ENCODE assay signal across 8 mouse cellular contexts in genomic region chr15:88819906-88820303, GRCm38 (mm10). TPM values are rescaled to one million over a fixed set of nuclear protein-coding genes. Genes with fewer than 3 reads are reported as not detected.
DNase-seq lines count a peak whose midpoint lies in the region; ATAC-seq lines count a peak whose summit lies in the region.

No protein-coding gene starts in this region.

- H3K4me2 ChIP-seq in lung, embryonic 16.5 days (ENCODE audit: low read depth, low read length): peak overlapping the region; percentile 92
- H3K4me2 ChIP-seq in embryonic facial prominence, embryonic 12.5 days (replicated peaks): peak overlapping the region; percentile 91
- H3K4me2 ChIP-seq in intestine, embryonic 15.5 days (replicated peaks): peak overlapping the region; percentile 75
- H3K4me2 ChIP-seq in neural tube, embryonic 14.5 days (ENCODE audit: low read depth, low read length): peak overlapping the region; percentile 82

- under 1% methylated on average over 23 of the region's 23 CpGs for WGBS in lung, embryonic 16.5 days
- WGBS in embryonic facial prominence, embryonic 12.5 days: 2% methylated on average over 23 of the region's 23 CpGs
- 2% methylated on average over 23 of the region's 23 CpGs for WGBS in intestine, embryonic 15.5 days
- 1% methylated on average over 23 of the region's 23 CpGs for WGBS in neural tube, embryonic 14.5 days

- ATAC-seq in lung, embryonic 16.5 days (ENCODE audit: low read depth): no peak
- ATAC-seq in embryonic facial prominence, embryonic 12.5 days (ENCODE audit: insufficient number of reproducible peaks, insufficient read depth, low FRiP score, low TSS enrichment): no peak
- ATAC-seq in intestine, embryonic 15.5 days: no peak; the same call in 1 of the 2 replicates
- ATAC-seq in neural tube, embryonic 14.5 days (ENCODE audit: low read depth): no peak; the same call in 1 of the 2 replicates

- peaks cover 14% of the 10 kb centered on the region for H3K4me1 ChIP-seq in lung, embryonic 16.5 days (replicated peaks; ENCODE audit: control insufficient read depth, insufficient read depth, low read length)
- peaks cover 18% of the 10 kb centered on the region for H3K4me1 ChIP-seq in embryonic facial prominence, embryonic 12.5 days
- H3K4me1 ChIP-seq in intestine, embryonic 15.5 days (replicated peaks): peaks cover 14% of the 10 kb centered on the region
- peaks cover 11% of the 10 kb centered on the region for H3K4me1 ChIP-seq in neural tube, embryonic 14.5 days (ENCODE audit: control insufficient read depth, insufficient read depth, low read length)

- no peaks in the 10 kb centered on the region for H3K27me3 ChIP-seq in lung, embryonic 16.5 days (ENCODE audit: control insufficient read depth, insufficient read depth, low read depth, low read length)
- H3K27me3 ChIP-seq in embryonic facial prominence, embryonic 12.5 days: no peaks in the 10 kb centered on the region
- no peaks in the 10 kb centered on the region for H3K27me3 ChIP-seq in intestine, embryonic 15.5 days (replicated peaks)
- no peaks in the 10 kb centered on the region for H3K27me3 ChIP-seq in neural tube, embryonic 14.5 days (ENCODE audit: control insufficient read depth, insufficient read depth, low read length)

- peak overlapping the region; percentile 87 for H3K4me3 ChIP-seq in lung, embryonic 16.5 days (ENCODE audit: low read length)
- H3K4me3 ChIP-seq in embryonic facial prominence, embryonic 12.5 days: peak overlapping the region; percentile 93
- H3K4me3 ChIP-seq in intestine, embryonic 15.5 days (replicated peaks): peak overlapping the region; percentile 92
- peak overlapping the region; percentile 77 for H3K4me3 ChIP-seq in neural tube, embryonic 14.5 days (ENCODE audit: low read depth, low read length)

- no peaks in the 10 kb centered on the region for H3K9me3 ChIP-seq in lung, embryonic 16.5 days (ENCODE audit: control insufficient read depth, low read length)
- no peaks in the 10 kb centered on the region for H3K9me3 ChIP-seq in embryonic facial prominence, embryonic 12.5 days
- no peaks in the 10 kb centered on the region for H3K9me3 ChIP-seq in intestine, embryonic 15.5 days
- no peaks in the 10 kb centered on the region for H3K9me3 ChIP-seq in neural tube, embryonic 14.5 days (ENCODE audit: control insufficient read depth, low read length)

- H3K36me3 ChIP-seq in lung, embryonic 16.5 days (ENCODE audit: control insufficient read depth, insufficient read depth, low read length): peaks cover 19% of the 10 kb centered on the region
- H3K36me3 ChIP-seq in embryonic facial prominence, embryonic 12.5 days: peaks cover 47% of the 10 kb centered on the region
- peaks cover 13% of the 10 kb centered on the region; the same call in 1 of the 2 replicates for H3K36me3 ChIP-seq in intestine, embryonic 15.5 days
- peaks cover 26% of the 10 kb centered on the region for H3K36me3 ChIP-seq in neural tube, embryonic 14.5 days (ENCODE audit: control insufficient read depth, insufficient read depth, low read length)

- peak overlapping the region; percentile 88 for H3K9ac ChIP-seq in lung, embryonic 16.5 days (ENCODE audit: low read length)
- H3K9ac ChIP-seq in embryonic facial prominence, embryonic 12.5 days: peak overlapping the region; percentile 85
- H3K9ac ChIP-seq in intestine, embryonic 15.5 days: peak overlapping the region; percentile 84
- H3K9ac ChIP-seq in neural tube, embryonic 14.5 days (replicated peaks; ENCODE audit: low read depth, low read length): peak overlapping the region; percentile 81

- DNase-seq in lung, postnatal 14 days: no peak
- DNase-seq in frontal cortex, postnatal 10 days (ENCODE audit: low spot score in 2 of 2): no peak
- no peak for DNase-seq in cerebellum, adult 8-10 months
- no peak for DNase-seq in thymus, postnatal 0 days (ENCODE audit: low spot score)

- 0 out of 2 replicates have a peak overlapping the region, but pooled peaks have one; percentile 28 for H3K27ac ChIP-seq in lung, embryonic 16.5 days (ENCODE audit: low read length)
- H3K27ac ChIP-seq in embryonic facial prominence, embryonic 12.5 days: no peak overlapping the region
- no peak overlapping the region for H3K27ac ChIP-seq in intestine, embryonic 15.5 days
- H3K27ac ChIP-seq in neural tube, embryonic 14.5 days (ENCODE audit: low read depth, low read length): peak overlapping the region; percentile 64

RNA-seq across cellular contexts. Expression of gene Creld2, which starts 0.5 kb away (rescaled TPM):
- 99.5 and 110 TPM in 2 replicates for polyA plus RNA-seq in lung, embryonic 16.5 days (2015; fragmentation: Nextera tagmentation; extraction: Ambion mirVana)
- 71.9 and 75.7 TPM in 2 replicates for polyA plus RNA-seq in embryonic facial prominence, embryonic 12.5 days (2016; fragmentation: Nextera tagmentation; extraction: Ambion mirVana)
- 97.9 and 131 TPM in 2 replicates for polyA plus RNA-seq in intestine, embryonic 15.5 days (2015; fragmentation: Nextera tagmentation; extraction: Ambion mirVana)
- 53.1 and 58.6 TPM in 2 replicates for polyA plus RNA-seq in neural tube, embryonic 14.5 days (2014; fragmentation: Nextera tagmentation; extraction: Ambion mirVana)
- 63.6 and 78.9 TPM in 2 replicates for polyA plus RNA-seq in thymus, postnatal 0 days (2015; fragmentation: Nextera tagmentation; extraction: Ambion mirVana)

RNA-seq across cellular contexts. Expression of gene Alg12, which starts 0.8 kb away (rescaled TPM):
- 13.5 and 14.4 TPM in 2 replicates for polyA plus RNA-seq in lung, embryonic 16.5 days (2015; fragmentation: Nextera tagmentation; extraction: Ambion mirVana)
- polyA plus RNA-seq in embryonic facial prominence, embryonic 12.5 days (2016; fragmentation: Nextera tagmentation; extraction: Ambion mirVana): 10.2 and 12.2 TPM in 2 replicates
- 12.7 and 14.0 TPM in 2 replicates for polyA plus RNA-seq in intestine, embryonic 15.5 days (2015; fragmentation: Nextera tagmentation; extraction: Ambion mirVana)
- 8.1 and 8.2 TPM in 2 replicates for polyA plus RNA-seq in neural tube, embryonic 14.5 days (2014; fragmentation: Nextera tagmentation; extraction: Ambion mirVana)
- polyA plus RNA-seq in thymus, postnatal 0 days (2015; fragmentation: Nextera tagmentation; extraction: Ambion mirVana): 6.4 and 7.4 TPM in 2 replicates

RNA-seq across cellular contexts. Expression of gene Pim3, which starts 42.1 kb away (rescaled TPM):
- polyA plus RNA-seq in lung, embryonic 16.5 days (2015; fragmentation: Nextera tagmentation; extraction: Ambion mirVana): 64.1 and 68.0 TPM in 2 replicates
- 50.6 and 56.9 TPM in 2 replicates for polyA plus RNA-seq in embryonic facial prominence, embryonic 12.5 days (2016; fragmentation: Nextera tagmentation; extraction: Ambion mirVana)
- 53.8 and 54.5 TPM in 2 replicates for polyA plus RNA-seq in intestine, embryonic 15.5 days (2015; fragmentation: Nextera tagmentation; extraction: Ambion mirVana)
- 45.7 and 54.9 TPM in 2 replicates for polyA plus RNA-seq in neural tube, embryonic 14.5 days (2014; fragmentation: Nextera tagmentation; extraction: Ambion mirVana)
- 40.2 and 43.8 TPM in 2 replicates for polyA plus RNA-seq in thymus, postnatal 0 days (2015; fragmentation: Nextera tagmentation; extraction: Ambion mirVana)

Comparison
In these comparisons a context has a peak if more than half of its experiments do, and no peak if none do; other contexts are left out.
1. H3K27ac ChIP-seq: peak in lung, embryonic 16.5 days (single experiment) and neural tube, embryonic 14.5 days (single experiment); none in embryonic facial prominence, embryonic 12.5 days (single experiment) and intestine, embryonic 15.5 days (single experiment).
2. Peak in every context shown above with its lines, with median percentiles within 50 percentile points of each other: H3K4me2 ChIP-seq, H3K4me3 ChIP-seq and H3K9ac ChIP-seq.